Mouse (Mus musculus) liver, embryonic 14.5 days (tissue): ENCODE results near the gene Fam81a.

Source experiments
- CTCF ChIP-seq: IDR thresholded peaks from 2 replicates; pipeline ENCODE4 v1.5.1; 2016; ENCODE audit warnings: antibody characterized with exemption, low read depth, control low read depth
- EP300 ChIP-seq: IDR thresholded peaks from 2 replicates; pipeline ENCODE4 v1.6.1; 2016; ENCODE audit warnings: antibody characterized with exemption, low read depth

DNA sequence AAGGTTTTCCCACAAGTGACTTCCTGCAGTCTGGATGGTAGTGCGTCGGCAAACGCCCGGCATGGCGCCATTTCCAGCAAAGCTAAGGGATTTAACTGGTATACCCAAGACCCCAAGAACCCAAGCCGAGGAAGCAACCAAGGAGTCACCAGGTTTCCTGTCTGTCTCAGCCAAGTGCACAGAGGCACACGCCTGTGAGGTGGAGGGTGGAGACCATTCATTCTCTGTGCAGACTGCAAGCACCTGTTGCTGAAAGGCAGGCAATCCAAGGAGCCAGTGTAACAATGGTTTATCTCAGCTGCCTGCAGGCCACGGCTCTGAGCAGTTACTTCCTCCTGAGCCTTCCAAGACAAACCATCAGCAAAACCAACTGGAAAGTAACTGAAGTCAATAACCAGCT lies 70.0 kb downstream of the Fam81a start:
- TF ChIP-seq CTCF (no peak), EP300 (no peak)
